Mouse (Mus musculus): ENCODE data around the gene Atp10b.

Gene Atp10b

GRCm38 (mm10) chr11:43199358-43199757 is 49.7 kb downstream of the Atp10b start:
- DNase-seq (ENCODE audit: low read depth, low spot score), result no peak

- DNase-seq (ENCODE audit: low read depth, low spot score), result no peak
Measured at GRCm38 (mm10) chr11:43200089-43200488, 50.4 kb downstream of the Atp10b start.

- DNase-seq (ENCODE audit: low read depth, low spot score), result peak; percentile 10
Measured at GRCm38 (mm10) chr11:43203580-43203979, 53.9 kb downstream of the Atp10b start.

- DNase-seq (ENCODE audit: low read depth, low spot score), result no peak
Measured at GRCm38 (mm10) chr11:43213134-43213533, 63.5 kb downstream of the Atp10b start.

- no peak for DNase-seq (ENCODE audit: low read depth, low spot score)
Measured at GRCm38 (mm10) chr11:43213740-43214139, 64.1 kb downstream of the Atp10b start.

- DNase-seq (ENCODE audit: low read depth, low spot score), result peak; percentile 69
Measured at GRCm38 (mm10) chr11:43217021-43217420, 67.3 kb downstream of the Atp10b start.

- DNase-seq (ENCODE audit: low read depth, low spot score), result no peak
Measured at GRCm38 (mm10) chr11:43230231-43230630, 80.6 kb downstream of the Atp10b start.

- DNase-seq (ENCODE audit: low read depth, low spot score), result no peak
Measured at GRCm38 (mm10) chr11:43232073-43232472, 82.4 kb downstream of the Atp10b start.

GRCm38 (mm10) chr11:43236360-43237039 is 86.8 kb downstream of the Atp10b start:
- DNase-seq (ENCODE audit: low read depth, low spot score), result peak; percentile 26

GRCm38 (mm10) chr11:43239804-43240203 is 90.1 kb downstream of the Atp10b start:
- DNase-seq (ENCODE audit: low read depth, low spot score), result no peak

GRCm38 (mm10) chr11:43253034-43253433 is 103.4 kb downstream of the Atp10b start:
- no peak for DNase-seq (ENCODE audit: low read depth, low spot score)

GRCm38 (mm10) chr11:43255262-43255661 is 105.6 kb downstream of the Atp10b start:
- DNase-seq (ENCODE audit: low read depth, low spot score), result no peak

- DNase-seq (ENCODE audit: low read depth, low spot score), result no peak
Measured at GRCm38 (mm10) chr11:43257291-43257690, 107.6 kb downstream of the Atp10b start.

GRCm38 (mm10) chr11:43257781-43258180 is 108.1 kb downstream of the Atp10b start:
- no peak for DNase-seq (ENCODE audit: low read depth, low spot score)

GRCm38 (mm10) chr11:43263548-43264218 is 114.0 kb downstream of the Atp10b start:
- peak; percentile 34 for DNase-seq (ENCODE audit: low read depth, low spot score)

- DNase-seq (ENCODE audit: low read depth, low spot score), result no peak
Measured at GRCm38 (mm10) chr11:43267505-43267904, 117.8 kb downstream of the Atp10b start.

GRCm38 (mm10) chr11:43269503-43270255 is 120.0 kb downstream of the Atp10b start:
- DNase-seq (ENCODE audit: low read depth, low spot score), result peak; percentile 6

GRCm38 (mm10) chr11:43270256-43270806 is 120.7 kb downstream of the Atp10b start:
- peak; percentile 34 for DNase-seq (ENCODE audit: low read depth, low spot score)

GRCm38 (mm10) chr11:43273896-43274295 is 124.2 kb downstream of the Atp10b start:
- DNase-seq (ENCODE audit: low read depth, low spot score), result no peak

- no peak for DNase-seq (ENCODE audit: low read depth, low spot score)
Measured at GRCm38 (mm10) chr11:43297584-43297983, 147.9 kb downstream of the Atp10b start.

GRCm38 (mm10) chr11:43311000-43311399 is 161.3 kb downstream of the Atp10b start:
- DNase-seq (ENCODE audit: low read depth, low spot score), result no peak

Measured in brain, embryonic 18.5 days (tissue).